Mouse (Mus musculus) liver, postnatal 0 days (tissue): ENCODE measurements at regions not wholly inside any gene's neighbourhood (a gene's known extent, or its start where the extent isn't known, plus 50 kb on each side); places are given as distances from the start of the nearest gene placed in this dataset.

Experiments
- CTCF ChIP-seq: sonication (generic); IDR thresholded peaks from 2 replicates; pipeline ENCODE4 v1.5.1; 2016; ENCODE audit warnings: antibody characterized with exemption, low read depth
- EP300 ChIP-seq: IDR thresholded peaks from 2 replicates; pipeline ENCODE4 v1.6.1; 2016; ENCODE audit warnings: antibody characterized with exemption, low read depth, mild to moderate bottlenecking

GRCm38 (mm10) chr4:72574946-72575345 is 277.5 kb downstream of the Aldoart1 start:
- TF ChIP-seq CTCF, result no peak
- no peak for TF ChIP-seq EP300
